Mouse (Mus musculus): ENCODE data around the gene Isca2.
A peak's percentile ranks its signal among the peaks of the same experiment; 100 is the strongest.

The Isca2 gene

GRCm38 (mm10) chr12:84772726-84773441 is at the start of gene Isca2, which contains the start of gene Npc2:
TSS of gene Isca2 (plus strand) at chr12:84773251.
TSS of gene Npc2 (minus strand) at chr12:84773152.
- peak; percentile 93 to 97 for DNase-seq (ENCODE audit: low spot score in 2 of 2)

GRCm38 (mm10) chr12:84726391-84726790 is 46.7 kb upstream of the Isca2 start:
- DNase-seq (ENCODE audit: low spot score in 2 of 2): no peak

- no peak for DNase-seq (ENCODE audit: low spot score in 2 of 2)
These were observed 46.1 kb upstream of the Isca2 start for GRCm38 (mm10) chr12:84726986-84727385.

GRCm38 (mm10) chr12:84727434-84727833 is 45.6 kb upstream of the Isca2 start:
- no peak for DNase-seq (ENCODE audit: low spot score in 2 of 2)

GRCm38 (mm10) chr12:84728421-84728820 is 44.6 kb upstream of the Isca2 start:
- DNase-seq (ENCODE audit: low spot score in 2 of 2): no peak

GRCm38 (mm10) chr12:84733366-84733765 is 39.7 kb upstream of the Isca2 start:
- no peak for DNase-seq (ENCODE audit: low spot score in 2 of 2)

- DNase-seq (ENCODE audit: low spot score in 2 of 2): no peak
These were observed 29.6 kb upstream of the Isca2 start for GRCm38 (mm10) chr12:84743496-84743895.

GRCm38 (mm10) chr12:84745700-84746099 is 27.4 kb upstream of the Isca2 start:
- no peak for DNase-seq (ENCODE audit: low spot score in 2 of 2)

- DNase-seq (ENCODE audit: low spot score in 2 of 2): no peak
These were observed 24.9 kb upstream of the Isca2 start for GRCm38 (mm10) chr12:84748134-84748533.

- no peak for DNase-seq (ENCODE audit: low spot score in 2 of 2)
These were observed 22.4 kb upstream of the Isca2 start for GRCm38 (mm10) chr12:84750661-84751060.

- DNase-seq (ENCODE audit: low spot score in 2 of 2): peak in 1 of 2 experiments; percentile 20
These were observed 20.7 kb upstream of the Isca2 start for GRCm38 (mm10) chr12:84752131-84752977.

GRCm38 (mm10) chr12:84755008-84755695 is 17.9 kb upstream of the Isca2 start:
- peak; percentile 27 to 47 for DNase-seq (ENCODE audit: low spot score in 2 of 2)

- peak in 1 of 2 experiments; percentile 39 for DNase-seq (ENCODE audit: low spot score in 2 of 2)
These were observed 17.0 kb upstream of the Isca2 start for GRCm38 (mm10) chr12:84756016-84756415.

- no peak for DNase-seq (ENCODE audit: low spot score in 2 of 2)
These were observed 14.0 kb upstream of the Isca2 start for GRCm38 (mm10) chr12:84759063-84759462.

GRCm38 (mm10) chr12:84762532-84762931 is 10.5 kb upstream of the Isca2 start:
- no peak for DNase-seq (ENCODE audit: low spot score in 2 of 2)

GRCm38 (mm10) chr12:84763577-84764218 is 9.4 kb upstream of the Isca2 start:
- DNase-seq (ENCODE audit: low spot score in 2 of 2): no peak

GRCm38 (mm10) chr12:84764756-84765155 is 8.3 kb upstream of the Isca2 start:
- no peak for DNase-seq (ENCODE audit: low spot score in 2 of 2)

GRCm38 (mm10) chr12:84765506-84765905 is 7.5 kb upstream of the Isca2 start:
- no peak for DNase-seq (ENCODE audit: low spot score in 2 of 2)

- no peak for DNase-seq (ENCODE audit: low spot score in 2 of 2)
These were observed 6.8 kb upstream of the Isca2 start for GRCm38 (mm10) chr12:84766113-84766735.

- DNase-seq (ENCODE audit: low spot score in 2 of 2): no peak
These were observed 5.5 kb upstream of the Isca2 start for GRCm38 (mm10) chr12:84767510-84767909.

- DNase-seq (ENCODE audit: low spot score in 2 of 2): no peak
These were observed 3.4 kb upstream of the Isca2 start for GRCm38 (mm10) chr12:84769624-84770023.
